Mouse (Mus musculus): ENCODE measurements around the gene Fgd3. TPM values are rescaled to one million over a fixed set of nuclear protein-coding genes. Genes with fewer than 3 reads are reported as not detected.

Fgd3 gene
- total RNA-seq, 2 experiments from 2014 or later, result 6.6 to 8.9 TPM

- no peak for ATAC-seq (replicated peaks; ENCODE audit: poor library complexity, severe bottlenecking)
Observed at GRCm38 (mm10) chr13:49252746-49253145, 67.4 kb downstream of the Fgd3 start.

- peak; percentile 57 for ATAC-seq (replicated peaks; ENCODE audit: poor library complexity, severe bottlenecking)
Observed at GRCm38 (mm10) chr13:49252113-49252512, 68.0 kb downstream of the Fgd3 start.

GRCm38 (mm10) chr13:49250716-49251517 is 69.2 kb downstream of the Fgd3 start:
- no peak for ATAC-seq (replicated peaks; ENCODE audit: poor library complexity, severe bottlenecking)

GRCm38 (mm10) chr13:49249634-49250033 is 70.5 kb downstream of the Fgd3 start:
- ATAC-seq (replicated peaks; ENCODE audit: poor library complexity, severe bottlenecking), result no peak

DNA sequence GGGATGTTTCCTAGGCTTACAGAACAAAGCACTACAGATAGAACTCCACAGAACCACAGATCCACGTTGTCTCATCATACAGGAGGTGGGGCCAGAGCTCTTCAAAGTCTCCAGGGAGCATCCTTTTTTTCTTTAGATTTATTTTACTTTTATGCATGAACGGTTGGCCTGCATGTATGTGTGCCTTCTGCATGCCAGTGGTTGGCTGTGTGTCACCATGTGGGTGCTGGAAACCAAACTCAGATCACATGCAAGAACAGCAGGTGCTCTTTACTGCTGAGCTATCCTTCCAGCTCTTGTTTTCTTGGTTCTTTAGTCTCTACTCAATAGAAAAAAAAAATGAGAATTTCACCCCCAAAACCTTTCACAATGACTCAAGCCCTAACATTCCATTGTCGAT is 71.2 kb downstream of the Fgd3 start:
- no peak for ATAC-seq (replicated peaks; ENCODE audit: poor library complexity, severe bottlenecking)

GRCm38 (mm10) chr13:49248467-49248862 is 71.6 kb downstream of the Fgd3 start, which contains the start of gene Susd3:
TSS of gene Susd3 (minus strand) at chr13:49248706.
- no peak for ATAC-seq (replicated peaks; ENCODE audit: poor library complexity, severe bottlenecking)

DNA sequence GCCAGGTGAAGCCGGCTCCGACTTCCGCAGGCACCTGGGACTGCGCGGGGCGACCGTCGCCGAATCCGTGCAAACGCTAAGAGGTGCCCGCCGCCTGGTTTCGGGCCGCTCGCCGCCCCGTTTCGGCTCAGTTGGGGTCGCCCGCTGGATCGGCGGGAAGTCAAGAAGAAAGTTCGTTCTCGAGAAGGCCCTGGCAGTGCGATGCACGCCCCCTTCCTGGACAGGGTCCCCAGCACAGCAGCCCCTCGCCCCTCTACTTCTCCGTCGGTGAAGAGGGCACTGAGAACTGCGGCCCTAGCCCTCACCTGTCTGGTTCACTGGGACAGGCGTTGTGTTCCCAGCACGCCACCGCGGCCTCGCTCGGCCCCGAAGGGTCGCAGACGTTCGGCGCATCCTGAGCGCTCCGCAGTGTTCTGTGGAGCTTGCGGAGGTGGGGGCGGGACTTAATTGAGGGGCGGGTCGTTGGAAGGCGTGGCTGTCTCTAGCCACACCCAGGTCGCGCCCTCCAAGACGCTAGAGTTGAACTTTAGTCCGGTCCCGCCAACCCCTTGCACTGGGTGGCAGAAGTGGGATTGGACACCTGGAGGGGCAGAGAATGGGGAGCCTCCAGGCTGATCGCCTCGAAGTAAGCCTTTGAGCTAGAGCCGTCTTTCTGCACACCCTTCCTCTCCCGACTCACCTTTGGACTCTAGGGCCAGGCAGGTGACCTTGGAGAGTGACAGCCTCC is 72.2 kb downstream of the Fgd3 start:
- peak; percentile 60 for ATAC-seq (replicated peaks; ENCODE audit: poor library complexity, severe bottlenecking)

DNA sequence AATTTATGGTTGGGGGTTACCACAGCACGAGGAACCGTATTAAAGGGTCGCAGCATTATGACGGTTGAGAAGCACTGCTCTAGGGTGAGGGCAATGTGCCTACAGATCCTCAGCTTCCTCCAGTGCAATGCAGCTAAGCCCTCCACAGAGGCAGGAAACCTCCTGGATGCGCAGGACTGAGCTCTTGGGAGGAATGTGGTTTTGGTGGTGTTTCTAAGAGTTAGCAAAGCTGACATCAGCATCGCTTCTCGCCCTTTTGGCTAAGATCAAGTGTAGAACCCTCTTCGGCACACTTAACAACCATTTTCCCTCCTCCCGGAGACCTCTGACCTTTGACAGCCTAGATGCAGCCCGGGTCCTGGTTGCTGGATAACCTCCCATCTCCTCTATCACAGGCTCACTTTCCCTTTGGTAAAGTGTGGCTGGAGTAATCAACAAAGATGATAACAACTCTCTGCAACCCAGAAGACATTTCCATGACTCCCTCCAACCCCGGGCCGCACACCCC is 72.8 kb downstream of the Fgd3 start:
- no peak for ATAC-seq (replicated peaks; ENCODE audit: poor library complexity, severe bottlenecking)

GRCm38 (mm10) chr13:49246626-49247025 is 73.5 kb downstream of the Fgd3 start:
- ATAC-seq (replicated peaks; ENCODE audit: poor library complexity, severe bottlenecking), result no peak

DNA sequence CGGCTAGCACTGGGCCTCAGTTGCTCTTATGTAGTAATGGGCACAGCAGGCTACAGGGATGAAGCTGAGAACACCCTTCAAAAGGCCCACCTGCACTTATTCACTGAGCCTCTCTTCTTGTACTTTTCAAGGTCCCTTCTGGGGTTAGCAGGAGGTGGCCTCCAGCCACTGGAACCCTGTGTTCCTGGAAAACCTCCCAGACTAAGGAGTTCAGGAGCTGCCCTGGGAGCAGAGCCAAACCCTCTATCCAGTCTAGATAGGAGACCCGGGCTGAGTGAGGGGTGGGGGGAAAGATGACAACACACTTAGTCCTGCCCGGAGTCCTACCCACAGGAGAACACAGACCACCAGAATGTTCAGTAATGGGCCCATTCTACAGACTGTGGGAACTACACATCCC is 74.1 kb downstream of the Fgd3 start:
- no peak for ATAC-seq (replicated peaks; ENCODE audit: poor library complexity, severe bottlenecking)

- no peak for ATAC-seq (replicated peaks; ENCODE audit: poor library complexity, severe bottlenecking)
Observed at GRCm38 (mm10) chr13:49245251-49245650, 74.9 kb downstream of the Fgd3 start.

GRCm38 (mm10) chr13:49243492-49243891 is 76.6 kb downstream of the Fgd3 start:
- ATAC-seq (replicated peaks; ENCODE audit: poor library complexity, severe bottlenecking), result peak; percentile 21

DNA sequence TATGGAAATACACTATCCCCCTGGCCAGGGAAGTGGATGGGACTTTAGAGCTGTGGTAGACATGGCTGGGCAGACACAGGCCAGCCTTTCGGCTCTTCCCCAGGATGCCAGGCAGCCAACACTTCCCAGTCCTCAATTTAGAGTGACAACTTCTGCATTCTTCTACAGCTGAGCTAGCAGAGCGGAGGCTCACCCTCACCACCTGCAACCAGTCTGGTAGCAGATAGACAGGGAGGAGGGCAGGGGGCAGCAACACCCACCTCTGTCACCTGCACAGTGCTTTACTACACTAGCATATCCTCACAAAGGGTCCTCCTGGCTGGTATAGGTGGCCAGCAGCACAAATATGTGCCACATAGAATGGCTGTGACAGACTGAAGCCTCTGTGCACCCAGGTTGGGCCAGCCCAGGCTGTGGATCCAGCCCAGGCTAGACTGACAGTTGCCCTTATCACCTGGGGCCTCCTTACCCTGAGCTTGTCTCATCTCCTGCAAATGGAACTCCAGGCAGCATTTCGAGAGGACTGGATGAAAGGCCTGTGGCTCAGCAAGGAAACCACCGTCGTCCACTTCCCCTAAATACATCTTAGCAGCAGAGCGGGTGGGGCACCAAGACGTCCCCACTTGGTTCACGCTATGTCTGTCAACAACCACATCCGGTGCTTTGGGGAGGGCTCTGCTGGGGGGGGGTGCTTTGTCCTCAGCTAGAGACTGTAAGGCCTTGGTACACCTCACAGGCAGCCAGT is 77.6 kb downstream of the Fgd3 start:
- peak; percentile 89 for ATAC-seq (replicated peaks; ENCODE audit: poor library complexity, severe bottlenecking)

- ATAC-seq (replicated peaks; ENCODE audit: poor library complexity, severe bottlenecking), result no peak
Observed at GRCm38 (mm10) chr13:49238737-49239136, 81.4 kb downstream of the Fgd3 start.

DNA sequence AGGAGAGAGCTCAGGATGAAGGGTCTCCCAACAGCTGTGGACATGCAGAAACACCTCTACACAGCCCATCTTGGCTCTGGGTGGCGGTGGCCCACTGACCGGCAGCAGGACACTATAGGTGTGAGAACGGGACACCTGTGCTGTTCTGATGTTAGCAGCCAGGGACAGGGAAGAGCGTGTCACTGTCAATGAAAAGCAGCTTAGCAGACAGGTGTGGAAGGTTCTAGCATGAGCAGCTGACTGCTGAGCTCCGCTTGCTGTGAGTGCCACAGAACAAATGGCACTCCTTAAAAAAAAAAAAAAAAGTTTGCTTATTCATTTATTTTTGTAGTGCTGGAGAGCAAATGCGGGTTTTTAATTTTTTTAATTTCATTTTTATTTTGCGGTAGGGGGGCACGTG is 82.5 kb downstream of the Fgd3 start:
- ATAC-seq (replicated peaks; ENCODE audit: poor library complexity, severe bottlenecking), result no peak

DNA sequence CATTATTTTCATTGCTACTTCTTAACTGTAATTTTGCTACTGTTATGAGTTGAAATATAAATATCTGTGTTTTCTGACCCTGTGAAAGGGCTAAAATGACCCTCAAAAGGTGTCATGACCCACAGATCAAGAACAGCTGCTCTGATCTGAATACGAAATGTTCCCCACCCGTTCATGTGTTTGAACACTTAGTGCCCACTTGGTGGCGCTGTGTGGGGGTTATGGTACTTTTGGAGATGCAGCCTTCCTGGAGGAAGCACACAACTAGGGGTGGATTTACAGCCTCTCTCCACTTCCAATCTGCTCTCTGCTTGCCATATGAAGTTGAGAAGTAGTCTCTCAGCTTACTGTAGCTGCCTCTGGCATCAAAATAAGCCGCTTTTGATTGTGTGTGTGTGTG is 85.4 kb downstream of the Fgd3 start:
- ATAC-seq (replicated peaks; ENCODE audit: poor library complexity, severe bottlenecking), result no peak

DNA sequence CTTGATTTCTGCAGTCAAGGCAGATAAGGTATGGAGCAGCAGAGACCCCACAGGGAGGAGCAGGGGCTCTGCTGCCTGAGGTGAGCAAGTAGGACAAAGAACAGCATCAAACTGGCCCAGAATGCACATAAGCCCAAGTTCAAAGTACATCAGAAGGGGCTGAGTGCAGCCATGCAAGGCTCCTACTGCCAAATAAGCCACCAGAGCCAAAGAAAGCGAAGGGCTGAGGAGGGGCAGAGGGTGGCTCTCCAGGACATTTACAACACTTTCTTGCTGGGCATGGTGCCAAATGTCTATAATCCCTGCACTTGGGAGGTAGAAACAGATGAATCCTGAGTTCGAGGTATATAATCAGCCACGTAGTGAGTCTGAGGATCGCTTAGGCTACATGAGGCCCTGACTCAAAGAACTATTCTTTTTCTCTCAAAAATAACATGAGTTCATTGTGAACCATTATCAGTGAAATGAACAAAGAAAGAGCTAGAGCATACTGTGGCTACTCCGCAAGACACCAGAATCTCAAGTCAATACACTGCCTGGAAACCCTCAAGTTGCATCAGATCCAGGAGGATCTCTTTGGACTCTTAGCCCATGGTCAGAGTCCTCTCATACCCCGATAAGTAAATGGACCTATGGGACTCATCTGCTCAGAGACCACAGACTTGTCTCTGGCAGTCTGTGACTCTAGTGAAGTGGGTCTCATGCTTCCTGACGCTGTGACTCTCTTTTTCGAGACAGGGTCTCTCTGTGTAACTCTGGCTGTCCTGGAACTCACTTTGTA is 86.1 kb downstream of the Fgd3 start:
- ATAC-seq (replicated peaks; ENCODE audit: poor library complexity, severe bottlenecking), result no peak

DNA sequence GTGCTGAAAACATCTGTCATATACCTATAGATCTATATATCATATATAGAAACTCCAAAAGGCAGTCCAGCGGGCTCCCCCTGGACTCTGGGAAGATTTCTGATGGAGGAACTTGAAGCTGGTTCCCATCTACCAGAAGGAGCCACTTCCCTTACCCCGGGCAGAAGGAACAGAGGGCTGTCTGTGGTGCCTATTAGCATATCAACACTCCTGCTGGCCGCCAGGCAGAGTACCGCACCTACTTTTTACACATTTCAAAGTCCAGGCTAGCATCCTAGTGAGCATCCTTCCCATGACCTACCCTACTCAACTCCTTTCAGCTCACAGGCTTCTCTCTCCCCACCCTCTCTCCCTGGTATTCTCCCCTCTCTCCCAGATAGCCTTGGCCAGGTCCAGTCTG is 94.5 kb downstream of the Fgd3 start:
- peak; percentile 75 for ATAC-seq (replicated peaks; ENCODE audit: poor library complexity, severe bottlenecking)

GRCm38 (mm10) chr13:49225159-49225558 is 95.0 kb downstream of the Fgd3 start:
- ATAC-seq (replicated peaks; ENCODE audit: poor library complexity, severe bottlenecking), result peak; percentile 41; the same call in 1 of the 2 replicates

GRCm38 (mm10) chr13:49224729-49225128 is 95.4 kb downstream of the Fgd3 start:
- ATAC-seq (replicated peaks; ENCODE audit: poor library complexity, severe bottlenecking), result no peak
